Mouse (Mus musculus): ENCODE data around the gene H2-M10.1.
"Not testable (repeated sequence)": the region's sequence is repeated elsewhere in the genome, so short reads cannot be mapped to it uniquely, and the experiment has no call there.

The H2-M10.1 gene

DNA sequence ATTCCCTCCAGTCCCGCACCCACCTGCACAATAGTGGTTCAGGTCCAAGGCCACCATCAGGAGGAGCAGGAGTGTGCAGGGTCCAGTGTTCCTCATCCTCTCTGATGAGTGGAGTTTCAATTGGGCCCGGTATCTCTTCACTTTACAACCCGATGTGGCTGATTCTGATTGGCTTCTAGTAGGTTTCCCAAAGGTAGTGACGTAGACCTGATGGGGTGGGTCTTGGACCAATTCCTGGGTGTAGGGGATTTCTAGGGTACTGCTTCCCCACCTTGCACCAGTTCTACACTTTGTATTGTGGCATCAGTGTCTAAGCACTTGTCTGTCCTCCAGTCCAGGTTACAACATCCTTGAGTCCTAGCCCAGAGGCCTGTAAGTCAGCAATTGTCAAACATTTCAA is at the start of gene H2-M10.1:
Gene H2-M10.1 (minus strand): TSS at position 101 of the 400 bp plus-strand sequence.
- DNase-seq (ENCODE audit: low read depth, low spot score), result no peak

DNA sequence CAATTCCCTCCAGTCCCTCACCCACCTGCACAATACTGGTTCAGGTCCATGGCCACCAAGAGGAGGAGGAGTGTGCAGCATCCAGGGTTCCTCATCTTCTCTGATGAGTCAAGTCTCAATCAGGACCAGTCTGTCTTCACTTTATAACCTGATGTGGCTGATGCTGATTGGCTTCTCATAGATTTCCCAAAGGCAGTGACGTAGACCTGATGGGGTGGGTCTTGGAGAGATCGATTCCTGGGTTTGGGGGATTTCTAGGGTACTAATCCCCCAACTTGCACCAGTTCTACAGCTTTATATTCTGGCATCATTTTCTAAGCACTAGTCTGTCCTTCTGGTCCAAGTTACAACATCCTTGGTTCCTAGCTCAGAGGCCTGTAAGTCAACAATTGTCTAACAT is 42.4 kb upstream of the H2-M10.1 start, which contains the start of gene H2-M10.3:
Gene H2-M10.3 (minus strand): TSS at position 101 of the 400 bp plus-strand sequence.
- DNase-seq (ENCODE audit: low read depth, low spot score), result not testable (repeated sequence)

DNA sequence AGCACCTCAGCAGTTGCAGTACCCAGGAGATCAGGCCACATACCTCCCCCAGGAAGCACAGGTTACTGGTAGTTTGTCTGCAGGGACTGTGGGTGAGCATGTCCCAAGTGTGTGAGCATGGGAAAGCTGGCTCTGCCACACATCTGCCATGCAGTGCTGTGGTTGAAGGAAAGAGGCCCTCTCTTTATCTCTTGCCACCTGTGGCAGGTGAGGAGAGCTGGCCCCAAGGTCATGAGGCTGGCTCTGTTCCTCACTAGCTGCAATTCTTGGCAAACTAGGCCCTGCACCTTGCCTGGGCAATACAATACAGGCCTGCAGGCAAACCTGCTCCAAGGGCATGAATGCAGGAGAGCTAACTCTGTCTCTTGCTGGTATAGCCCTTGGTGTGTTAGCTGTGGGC is 36.4 kb upstream of the H2-M10.1 start:
- DNase-seq (ENCODE audit: low read depth, low spot score), result not testable (repeated sequence)

DNA sequence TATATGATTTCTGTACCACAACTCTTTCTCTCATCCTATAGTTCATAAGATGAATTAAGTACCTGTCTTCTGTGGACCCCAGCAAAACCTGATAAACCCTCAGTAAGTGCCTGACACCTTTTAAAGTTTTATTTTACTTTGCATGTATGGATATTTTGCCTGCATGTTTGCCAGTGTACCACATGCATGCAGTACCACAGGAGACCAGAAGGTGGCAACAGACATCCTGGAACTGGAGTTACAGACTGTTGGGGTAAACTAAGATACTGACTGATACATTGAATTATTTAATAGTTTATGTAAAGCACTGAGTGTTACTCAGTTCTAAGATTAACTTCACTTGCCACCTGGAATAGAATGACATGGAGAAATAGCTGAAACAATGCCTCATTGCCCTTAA is 31.6 kb upstream of the H2-M10.1 start:
- DNase-seq (ENCODE audit: low read depth, low spot score), result peak; percentile 30

DNA sequence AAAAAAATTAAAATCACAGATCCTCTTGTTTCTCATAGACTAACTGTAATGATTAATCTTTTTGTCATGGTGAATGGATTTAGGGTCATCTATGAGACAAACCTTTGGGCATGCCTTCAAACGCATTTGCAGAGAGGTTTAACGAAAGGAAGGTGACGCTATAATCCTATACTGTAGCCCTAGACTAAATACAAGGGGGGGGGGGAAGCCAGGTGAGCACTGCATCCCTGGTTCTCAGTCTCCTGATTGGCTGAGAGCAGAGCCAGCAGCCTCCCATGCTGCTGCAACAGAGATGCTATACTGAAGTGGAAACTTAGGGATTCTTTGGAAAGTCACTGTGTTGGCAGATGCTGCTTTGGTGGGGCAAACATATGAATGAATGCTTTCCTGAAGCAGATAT is 29.8 kb upstream of the H2-M10.1 start:
- DNase-seq (ENCODE audit: low read depth, low spot score), result no peak

DNA sequence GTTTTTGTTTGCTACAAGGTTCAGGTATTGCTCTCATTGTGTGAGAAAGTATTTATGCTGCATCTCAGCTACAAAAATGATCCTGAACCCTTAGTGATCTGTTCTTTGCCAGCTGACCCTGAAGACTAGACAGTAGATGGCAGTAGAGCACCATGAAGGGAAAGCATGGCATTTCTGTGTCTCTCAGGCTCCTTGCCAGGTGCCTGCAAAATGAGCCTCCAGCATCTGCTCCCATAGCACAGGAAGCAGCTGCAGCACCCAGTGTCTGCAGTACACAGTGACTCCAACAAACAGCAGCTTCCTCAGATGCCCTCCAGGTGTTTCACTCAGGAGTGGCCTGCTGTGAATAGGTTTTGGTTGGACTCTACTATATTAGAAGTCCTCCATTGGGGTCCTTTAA is 29.4 kb upstream of the H2-M10.1 start:
- peak; percentile 30 for DNase-seq (ENCODE audit: low read depth, low spot score)

DNA sequence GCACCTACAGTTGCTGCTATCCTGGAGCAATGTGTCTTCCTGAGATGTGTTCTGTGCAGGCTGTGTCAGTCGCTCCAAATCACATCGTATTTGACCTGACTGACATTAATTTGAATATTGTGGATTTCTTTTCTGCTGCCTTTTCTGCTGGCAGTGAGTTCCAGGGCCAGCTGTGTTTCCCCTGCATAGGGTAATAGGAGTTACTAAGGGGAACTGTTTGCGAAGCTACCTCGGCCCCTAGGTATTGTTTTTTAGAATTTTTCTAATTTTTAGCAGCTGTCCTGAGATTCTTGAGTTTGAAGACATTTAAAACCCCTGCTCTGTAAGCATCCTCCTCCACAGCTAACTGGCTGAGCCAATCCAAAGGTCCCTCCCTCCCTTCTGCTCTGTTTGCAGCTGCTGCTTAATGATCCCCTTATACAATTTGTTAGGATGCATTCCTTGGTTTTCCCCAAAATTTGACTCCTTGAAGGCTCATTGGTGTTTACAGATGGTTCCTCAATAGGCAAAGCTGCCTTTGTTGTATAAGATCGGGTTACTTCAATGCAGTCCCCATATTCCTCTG is 10.2 kb downstream of the H2-M10.1 start:
- no peak for DNase-seq (ENCODE audit: low read depth, low spot score)

DNA sequence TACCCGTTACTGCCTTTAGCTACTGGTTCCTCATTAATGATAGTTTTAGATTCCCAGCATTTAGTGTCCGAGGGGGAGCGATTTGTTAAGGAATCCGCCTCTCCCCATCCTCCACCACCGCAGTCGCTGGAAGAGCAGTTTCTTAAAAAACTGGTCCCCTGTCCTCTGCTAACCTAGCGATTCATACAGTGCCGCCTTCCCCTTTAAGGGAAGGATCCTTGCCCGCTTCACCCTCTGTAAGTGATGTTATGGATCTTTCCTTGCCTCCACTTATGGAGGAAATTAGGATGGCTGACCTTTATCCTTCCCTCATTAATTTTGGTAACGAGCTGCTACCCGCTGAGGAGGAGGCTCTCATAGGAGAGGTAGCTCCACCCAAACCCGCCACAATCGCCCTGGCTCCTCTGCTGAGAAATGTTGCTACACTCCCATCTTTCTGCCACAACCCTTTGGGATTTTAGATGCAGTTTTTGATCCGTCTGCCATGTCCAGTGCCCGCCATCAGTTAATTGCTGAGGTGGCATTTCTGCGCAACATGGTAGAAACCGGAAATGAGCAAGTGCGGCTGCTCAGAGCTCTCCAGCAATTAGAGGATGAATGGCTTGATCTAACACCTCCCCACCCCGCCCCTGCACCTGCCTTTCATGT is 10.8 kb downstream of the H2-M10.1 start:
- peak; percentile 83 for DNase-seq (ENCODE audit: low read depth, low spot score)

DNA sequence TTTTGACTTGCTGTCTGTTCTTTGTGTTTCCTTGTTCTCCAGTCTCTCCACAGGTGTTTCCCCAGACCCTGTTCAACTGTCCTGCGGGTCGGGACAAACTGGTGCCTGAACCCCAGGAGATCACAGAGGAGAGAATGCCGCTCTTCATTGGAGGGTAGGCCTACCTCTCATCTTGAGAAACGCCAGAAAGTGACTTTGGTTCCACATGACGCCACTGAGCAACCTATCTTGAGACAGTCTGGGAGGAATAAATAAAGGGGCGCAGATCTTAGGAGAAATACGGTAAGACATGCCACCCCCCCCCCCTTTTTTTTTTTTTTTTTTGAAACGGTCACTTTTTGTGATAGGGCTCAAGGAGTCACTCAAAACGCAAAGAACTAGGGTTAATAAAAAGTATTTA is 11.4 kb downstream of the H2-M10.1 start:
- DNase-seq (ENCODE audit: low read depth, low spot score), result peak; percentile 52

DNA sequence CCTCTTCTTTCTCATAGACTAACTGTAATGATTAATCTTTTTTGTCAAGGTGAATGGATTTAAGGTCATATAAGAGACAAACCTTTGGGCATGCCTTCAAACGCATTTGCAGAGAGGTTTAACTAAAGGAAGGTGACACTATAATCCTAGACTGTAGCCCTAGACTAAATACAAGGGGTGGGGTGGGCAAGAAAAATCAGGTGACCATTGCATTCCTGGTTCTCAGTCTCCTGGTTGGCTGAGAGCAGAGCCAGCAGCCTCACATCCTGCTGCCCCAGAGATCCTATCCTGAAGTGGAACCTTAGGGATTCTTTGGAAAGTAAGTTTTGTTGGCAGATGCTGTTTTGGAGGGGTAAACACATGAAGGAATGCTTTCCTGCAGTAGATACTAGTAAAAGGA is 16.7 kb downstream of the H2-M10.1 start:
- DNase-seq (ENCODE audit: low read depth, low spot score), result no peak

DNA sequence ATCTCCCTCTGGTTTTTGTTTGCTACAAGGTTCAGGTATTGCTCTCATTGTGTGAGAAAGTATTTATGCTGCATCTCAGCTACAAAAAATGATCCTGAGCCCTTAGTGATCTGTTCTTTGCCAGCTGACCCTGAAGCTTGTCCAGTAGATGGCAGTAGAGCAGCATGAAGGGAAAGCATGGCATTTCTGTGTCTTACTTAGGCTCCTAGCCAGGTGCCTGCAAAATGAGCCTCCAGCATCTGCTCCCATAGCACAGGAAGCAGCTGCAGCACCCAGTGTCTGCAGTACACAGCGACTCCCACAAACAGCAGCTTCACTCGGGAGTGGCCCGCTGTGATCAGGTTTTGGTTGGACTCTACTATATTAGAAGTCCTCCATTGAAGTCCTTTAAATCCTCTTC is 17.1 kb downstream of the H2-M10.1 start:
- DNase-seq (ENCODE audit: low read depth, low spot score), result peak; percentile 82

DNA sequence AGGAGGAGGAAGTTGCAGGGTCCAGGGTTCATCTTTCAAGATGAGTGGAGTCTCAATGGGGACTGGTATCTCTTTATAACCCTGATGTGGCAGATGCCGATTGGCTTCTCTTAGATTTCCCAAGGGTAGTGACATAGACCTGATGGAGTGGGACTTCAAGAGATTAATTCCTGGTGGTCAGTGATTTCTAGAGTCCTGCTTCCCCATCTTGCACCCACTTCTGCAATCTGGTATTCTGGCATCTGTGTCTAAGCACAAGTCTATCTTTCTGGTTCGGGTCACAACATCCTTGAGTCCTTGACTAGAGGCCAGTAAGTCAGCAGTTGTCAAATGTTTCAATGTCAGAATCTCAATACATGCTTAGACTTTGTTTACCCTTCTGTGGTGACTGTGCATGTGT is 39.6 kb downstream of the H2-M10.1 start, which contains the start of gene H2-M10.2:
Gene H2-M10.2 (minus strand): TSS at position 101 of the 400 bp plus-strand sequence.
- DNase-seq (ENCODE audit: low read depth, low spot score), result no peak

DNA sequence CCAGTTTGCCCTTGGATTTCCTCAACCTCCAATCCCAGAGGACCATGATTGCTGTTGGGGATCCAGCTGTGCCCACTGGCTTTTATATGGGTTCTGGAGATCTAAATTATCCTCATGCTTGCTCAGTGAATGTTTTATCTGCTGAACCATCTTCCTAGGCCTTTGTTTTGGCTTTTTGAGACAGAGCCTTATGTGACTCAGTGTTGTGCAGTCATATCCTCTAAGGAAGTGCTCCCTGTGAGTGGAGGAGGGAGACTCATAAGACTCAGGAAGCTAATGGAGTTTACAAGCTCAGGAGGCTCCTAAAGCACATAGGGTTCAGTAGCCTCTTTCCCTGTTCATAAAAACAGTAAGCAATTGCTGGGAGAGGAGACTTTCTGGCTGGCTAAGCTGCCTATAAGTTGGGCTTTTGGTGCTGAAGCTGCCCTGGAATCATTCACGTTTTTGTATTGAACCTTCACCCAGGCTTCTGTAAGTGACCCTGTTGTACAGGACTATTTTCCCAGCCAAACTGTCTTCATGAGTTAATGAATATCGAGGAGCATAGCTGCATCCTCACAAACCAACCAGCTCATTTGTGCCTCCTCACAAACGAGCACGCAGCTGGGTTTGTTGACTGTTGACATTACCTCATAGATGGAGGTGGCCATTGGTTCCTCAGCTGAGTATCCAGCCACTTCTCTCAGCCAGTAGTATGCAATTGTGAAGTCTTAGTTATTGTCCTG is 44.3 kb downstream of the H2-M10.1 start:
- no peak for DNase-seq (ENCODE audit: low read depth, low spot score)

DNA sequence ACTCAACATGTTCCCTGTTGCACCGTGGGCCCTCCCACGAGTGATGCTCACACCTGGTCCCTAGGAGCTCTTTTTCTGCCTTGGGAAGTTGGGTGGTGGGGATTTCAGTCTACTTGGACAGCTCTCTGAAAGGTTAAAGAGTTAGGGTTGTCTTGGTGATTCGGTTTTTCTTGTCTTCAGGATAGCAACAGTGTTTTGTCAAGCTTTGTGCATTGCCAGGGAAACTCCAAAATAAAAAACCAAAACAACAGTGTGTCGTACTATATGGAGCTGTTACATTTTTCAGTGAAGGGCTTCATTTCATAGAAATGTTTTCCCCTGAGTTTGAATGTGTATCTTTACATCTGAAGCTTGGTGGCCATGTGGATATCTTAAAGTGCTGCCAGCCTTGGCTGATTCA is 51.2 kb downstream of the H2-M10.1 start:
- DNase-seq (ENCODE audit: low read depth, low spot score), result peak; percentile 44

DNA sequence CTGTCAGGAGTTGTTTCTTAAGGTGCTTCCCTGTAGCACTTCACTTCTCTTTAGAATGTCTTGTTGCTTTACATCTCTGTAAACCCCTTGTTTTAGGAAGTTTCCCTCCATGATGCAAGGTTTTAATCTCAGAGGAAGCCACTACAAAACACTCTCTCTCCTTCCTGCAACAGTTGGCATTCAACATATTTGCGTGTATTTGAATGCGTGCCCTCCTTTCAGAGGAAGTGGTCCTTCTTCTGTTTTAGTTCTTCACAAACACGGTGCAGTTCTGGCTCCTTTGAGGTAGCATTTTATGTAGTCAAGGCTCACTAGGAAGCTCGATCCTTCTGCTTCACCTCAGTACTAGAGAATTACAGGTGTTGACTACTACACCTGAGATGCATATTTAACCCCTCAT is 52.2 kb downstream of the H2-M10.1 start:
- peak; percentile 44 for DNase-seq (ENCODE audit: low read depth, low spot score)
